Mouse (Mus musculus) MEL-GATA-1-ER (cell line): ENCODE data around the gene Gsg1l2.

Experiments
- DNase-seq: peaks from one replicate; pipeline ENCODE4 v3.0.0-alpha.2; 2012; ENCODE audit warnings: low read depth; ENCODE audit errors: extremely low read depth

The Gsg1l2 gene

GRCm38 (mm10) chr11:67819604-67820003 lies 45.2 kb downstream of the Gsg1l2 start:
- DNase-seq = no peak

- DNase-seq = no peak
Measured at GRCm38 (mm10) chr11:67820221-67820620, 45.8 kb downstream of the Gsg1l2 start.

DNA sequence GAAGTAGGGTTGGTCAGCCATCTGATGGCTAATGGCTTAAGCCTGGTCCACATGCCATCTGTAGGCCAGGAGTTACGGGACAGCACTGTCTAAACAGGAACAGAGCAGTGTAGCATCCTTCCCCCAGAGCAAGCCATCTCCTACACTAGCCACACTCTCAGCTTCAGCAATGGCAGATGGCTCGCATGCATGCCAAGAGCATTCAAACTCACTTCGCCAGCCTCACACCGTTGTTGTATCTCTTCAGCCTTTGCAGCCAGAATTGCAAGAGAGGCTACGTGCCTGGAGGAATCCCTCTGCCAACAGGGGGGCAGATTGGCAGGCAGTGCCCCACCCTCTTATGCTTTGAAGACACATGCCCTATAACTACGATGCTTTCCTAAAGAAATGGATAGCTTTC lies 47.2 kb downstream of the Gsg1l2 start:
- DNase-seq = no peak

GRCm38 (mm10) chr11:67828360-67829059 lies 54.1 kb downstream of the Gsg1l2 start:
- no peak for DNase-seq

- DNase-seq = no peak
Measured at GRCm38 (mm10) chr11:67829530-67829929, 55.1 kb downstream of the Gsg1l2 start.

DNA sequence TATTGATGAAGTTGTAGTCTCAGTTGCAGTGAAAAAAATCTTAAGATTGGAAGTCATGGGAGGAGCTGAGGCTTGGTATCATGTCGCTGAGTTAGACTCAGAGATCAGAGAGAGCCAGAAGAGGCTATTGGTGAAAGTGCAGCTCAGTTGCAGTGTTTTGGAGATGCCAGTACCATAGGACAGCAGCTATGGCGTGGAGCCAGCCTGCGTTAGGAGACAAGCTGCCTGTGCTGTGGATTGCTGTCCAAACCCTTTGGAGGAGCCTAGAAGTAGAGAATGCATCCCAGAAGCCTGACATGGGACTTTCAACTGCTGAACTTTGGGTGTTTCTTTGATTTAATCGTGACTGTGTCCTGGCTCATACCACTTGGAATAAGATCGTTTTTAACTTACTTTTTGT lies 57.4 kb downstream of the Gsg1l2 start:
- DNase-seq = no peak

GRCm38 (mm10) chr11:67835408-67836078 lies 61.1 kb downstream of the Gsg1l2 start:
- no peak for DNase-seq
